Mouse (Mus musculus): Measurements from ENCODE around the gene Gm8108.
"Not testable (repeated sequence)": the region's sequence is repeated elsewhere in the genome, so short reads cannot be mapped to it uniquely, and the experiment has no call there.

Gm8108 gene

DNA sequence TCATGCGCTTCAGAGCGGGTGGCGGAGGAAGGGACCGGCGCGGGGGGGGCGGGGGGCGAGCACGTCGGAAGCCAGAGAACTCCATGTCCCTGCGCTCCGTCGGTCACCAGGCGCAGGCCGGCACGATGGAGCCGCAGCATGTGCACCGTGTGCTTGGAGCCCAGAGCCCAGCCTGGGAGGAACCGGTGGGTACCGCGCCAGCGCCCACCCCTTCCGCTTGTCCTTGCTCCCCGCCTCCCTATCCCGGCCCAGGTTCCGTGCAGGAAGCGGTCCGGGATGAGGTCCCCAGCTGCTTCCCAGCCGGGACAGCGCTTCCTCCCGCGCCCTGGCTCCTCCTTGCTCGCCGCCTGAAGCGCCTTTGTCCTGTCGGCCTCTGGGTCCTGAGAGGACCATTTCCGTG, at the start of gene Gm8108:
Gene Gm8108 (plus strand): TSS at position 101 of the 400 bp plus-strand sequence.
- DNase-seq = peak; percentile 37

DNA sequence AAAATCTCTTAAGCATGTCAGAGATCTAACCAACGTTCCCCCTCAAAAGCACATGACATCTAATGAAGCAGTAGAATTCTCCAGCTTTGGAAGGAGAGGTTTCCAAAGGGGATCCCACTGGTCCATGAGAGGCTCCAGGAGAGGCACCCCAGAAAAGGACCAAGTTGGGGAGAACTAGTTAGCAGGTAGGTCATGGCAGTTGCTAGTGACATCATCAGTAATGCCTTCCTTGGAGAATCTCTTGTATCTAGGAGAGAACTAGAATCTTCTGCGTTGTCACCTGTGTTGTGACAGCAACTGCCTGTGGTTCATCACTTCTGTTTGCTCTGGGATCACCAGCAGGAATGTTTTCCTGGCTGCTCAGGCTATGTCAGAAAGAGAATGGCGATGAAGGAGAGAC, 26.5 kb upstream of the Gm8108 start, which contains the start of gene Gm3115:
Gene Gm3115 (plus strand): TSS at position 301 of the 400 bp plus-strand sequence.
- DNase-seq = not testable (repeated sequence)

DNA sequence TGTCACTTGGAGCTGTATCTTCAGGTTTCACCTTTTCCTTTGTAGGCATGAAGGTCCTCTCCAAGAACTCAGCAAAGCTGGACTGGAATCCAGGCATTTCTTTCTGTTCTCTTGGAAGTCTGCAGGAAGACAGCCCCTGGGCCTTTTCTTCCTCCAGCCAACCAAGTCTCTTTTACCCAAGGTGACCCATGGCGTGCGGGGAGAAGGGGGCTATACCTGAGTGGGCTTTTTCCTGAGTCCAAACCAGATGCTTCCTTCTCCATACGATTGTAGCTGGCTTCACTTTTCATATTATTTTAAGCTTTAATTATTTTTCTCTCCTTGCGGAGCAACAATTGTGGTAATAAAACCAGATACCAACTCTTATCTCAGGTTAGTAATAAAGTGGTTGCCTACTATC, 31.3 kb downstream of the Gm8108 start:
- not testable (repeated sequence) for DNase-seq

DNA sequence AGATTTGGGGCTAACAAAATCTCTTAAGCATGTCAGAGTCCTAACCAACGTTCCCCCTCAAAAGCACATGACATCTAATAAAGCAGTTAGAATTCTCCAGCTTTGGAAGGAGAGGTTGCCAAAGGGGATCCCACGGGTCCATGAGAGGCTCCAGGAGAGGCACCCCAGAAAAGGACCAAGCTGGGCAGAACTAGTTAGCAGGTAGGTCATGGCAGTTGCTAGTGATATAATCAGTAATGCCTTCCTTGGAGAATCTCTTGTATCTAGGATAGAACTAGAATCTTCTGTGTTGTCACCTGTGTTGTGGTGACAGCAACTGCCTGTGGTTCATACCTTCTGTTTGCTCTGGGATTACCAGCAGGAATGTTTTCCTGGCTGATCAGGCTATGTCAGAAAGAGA, 54.4 kb downstream of the Gm8108 start, which contains the start of gene Gm3127:
Gene Gm3127 (plus strand): TSS at position 301 of the 400 bp plus-strand sequence.
- not testable (repeated sequence) for DNase-seq

DNA sequence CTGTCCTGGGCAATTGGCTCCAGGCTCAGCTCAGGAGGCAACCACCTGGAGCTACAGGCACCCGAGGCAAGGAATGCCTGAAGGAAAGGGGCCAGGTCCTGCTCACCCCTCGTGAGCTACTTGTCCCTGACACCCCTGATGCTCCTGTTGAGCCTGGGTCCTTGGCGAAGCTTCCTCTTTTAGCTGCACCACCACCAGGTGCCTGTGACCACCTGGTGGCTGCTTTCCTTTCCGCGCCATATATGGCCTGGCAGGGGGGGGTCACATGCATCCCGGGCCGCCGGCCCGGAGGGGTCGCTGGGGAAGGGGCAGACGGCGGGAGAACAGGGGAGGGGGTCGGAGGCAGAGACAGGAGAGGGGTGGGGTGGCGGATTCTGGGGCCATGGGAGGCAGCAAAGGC, 71.7 kb downstream of the Gm8108 start:
- peak; percentile 4 for DNase-seq
